Mouse (Mus musculus): ENCODE results near the gene Luc7l2. TPM values are rescaled to one million over a fixed set of nuclear protein-coding genes. Genes with fewer than 3 reads are reported as not detected.

Gene Luc7l2
- polyA plus RNA-seq, 1 experiment from 2014 or later = 17.8 TPM

- Histone ChIP-seq H3K9me3 (replicated peaks) (no peaks in the 10 kb centered on the region), H3K4me3 (replicated peaks) (no peak overlapping the region), H3K27me3 (peaks cover 67% of the 10 kb centered on the region), H3K36me3 (no peaks in the 10 kb centered on the region), H3K4me1 (replicated peaks) (peaks cover 21% of the 10 kb centered on the region), H3K4me2 (no peak overlapping the region), H3K9ac (no peak overlapping the region), H3K27ac (no peak overlapping the region)
- 70% methylated on average over 8 of the region's 8 CpGs for WGBS (ENCODE audit: insufficient replicate concordance)
- ATAC-seq (ENCODE audit: low read depth) (no peak), DNase-seq (no peak)
Observed at GRCm38 (mm10) chr6:38634461-38634860, 83.3 kb downstream of the Luc7l2 start.

- H3K27ac ChIP-seq = no peak overlapping the region
- no peak for DNase-seq
- peak overlapping the region; percentile 50 for H3K9ac ChIP-seq
- ATAC-seq (ENCODE audit: low read depth) = peak; percentile 59
- no peaks in the 10 kb centered on the region for H3K36me3 ChIP-seq
- H3K4me1 ChIP-seq (replicated peaks) = peaks cover 21% of the 10 kb centered on the region
- no peaks in the 10 kb centered on the region for H3K9me3 ChIP-seq (replicated peaks)
- WGBS (ENCODE audit: insufficient replicate concordance) = 3% methylated on average over 56 of the region's 72 CpGs
- H3K27me3 ChIP-seq = peaks cover 84% of the 10 kb centered on the region
- H3K4me3 ChIP-seq (replicated peaks) = peak overlapping the region; percentile 61
- H3K4me2 ChIP-seq = peak overlapping the region; percentile 81
Observed at GRCm38 (mm10) chr6:38635941-38636851, 85.1 kb downstream of the Luc7l2 start.

DNA sequence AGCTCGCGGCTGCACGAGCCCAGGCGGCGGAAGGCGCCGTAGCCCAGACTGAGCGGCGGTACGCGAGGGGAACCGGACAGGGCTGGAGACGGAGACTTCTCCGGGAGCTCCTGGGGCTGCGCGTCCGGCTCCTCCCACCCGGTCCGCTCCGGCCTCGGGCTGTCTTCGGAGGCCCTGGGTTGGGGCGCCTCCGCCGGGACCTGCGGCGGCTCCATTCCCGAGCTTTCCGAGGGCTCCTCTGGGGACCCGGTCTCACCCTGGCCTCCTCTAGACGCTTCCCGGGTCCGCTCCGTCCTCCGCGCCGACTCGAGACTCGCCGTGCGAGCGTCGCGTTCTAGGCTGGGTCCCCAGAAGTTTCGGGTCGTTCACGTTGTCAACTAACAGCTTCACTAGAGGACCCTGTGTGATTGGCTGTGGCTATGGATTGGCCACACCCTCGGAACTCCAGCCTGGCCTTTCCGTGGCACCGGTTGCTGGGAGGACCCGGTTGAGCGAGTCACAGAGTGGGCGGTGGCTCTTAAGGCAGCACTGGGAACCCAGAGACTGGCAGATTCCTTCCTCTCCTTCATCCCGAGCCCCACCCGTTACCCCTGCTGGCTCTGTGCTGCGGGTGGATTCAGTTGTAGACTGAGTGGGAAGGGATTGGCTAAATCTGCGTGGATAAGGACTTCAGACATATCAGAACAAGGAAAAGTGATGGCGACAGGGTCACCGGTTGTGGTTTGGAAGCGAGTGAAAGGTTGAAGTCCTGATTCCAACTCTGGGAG, 85.9 kb downstream of the Luc7l2 start, which contains the start of gene Klrg2:
Gene Klrg2, minus strand, starts transcription at position 391 of the 767 bp plus-strand sequence.
- Histone ChIP-seq H3K27ac (no peak within 1 kb of the TSS), H3K4me2 (peak within 1 kb of the TSS; percentile 81), H3K9ac (peak within 1 kb of the TSS; percentile 50), H3K27me3 (peaks cover 92% of the 10 kb centered on the region), H3K4me1 (replicated peaks) (peaks cover 21% of the 10 kb centered on the region), H3K36me3 (no peaks in the 10 kb centered on the region), H3K9me3 (replicated peaks) (no peaks in the 10 kb centered on the region), H3K4me3 (replicated peaks) (peak within 1 kb of the TSS; percentile 61)
- WGBS (ENCODE audit: insufficient replicate concordance) = 2% methylated on average over 57 of the region's 60 CpGs
- peak; percentile 19 for DNase-seq
- ATAC-seq (ENCODE audit: low read depth) = peak; percentile 80

DNA sequence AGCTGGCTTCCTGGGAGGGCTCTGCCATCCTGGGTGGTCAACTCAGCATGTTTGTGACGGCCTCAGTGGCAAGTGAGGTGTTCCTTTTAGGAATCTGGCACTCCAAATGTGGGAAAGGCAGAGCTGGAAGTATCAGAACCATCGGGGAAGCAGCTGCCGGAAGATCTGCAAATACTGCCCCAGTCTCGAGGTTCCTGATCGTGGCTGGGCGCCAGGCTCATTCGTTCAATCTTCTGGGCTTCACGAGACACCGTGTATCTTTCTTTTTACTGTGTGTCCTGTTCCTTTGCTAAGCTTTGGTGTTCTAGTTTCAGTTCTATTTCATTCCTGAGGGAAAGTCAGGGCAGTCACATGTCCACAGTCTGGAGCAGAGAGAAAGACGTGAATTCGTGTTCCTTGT, 89.3 kb downstream of the Luc7l2 start:
- no peaks in the 10 kb centered on the region for H3K9me3 ChIP-seq (replicated peaks)
- no peak overlapping the region for H3K4me2 ChIP-seq
- peaks cover 86% of the 10 kb centered on the region for H3K27me3 ChIP-seq
- no peak overlapping the region for H3K4me3 ChIP-seq (replicated peaks)
- no peaks in the 10 kb centered on the region for H3K36me3 ChIP-seq
- no peak overlapping the region for H3K27ac ChIP-seq
- peaks cover 21% of the 10 kb centered on the region for H3K4me1 ChIP-seq (replicated peaks)
- no peak for ATAC-seq (ENCODE audit: low read depth)
- no peak for DNase-seq
- H3K9ac ChIP-seq = no peak overlapping the region
- WGBS (ENCODE audit: insufficient replicate concordance) = 51% methylated on average over 11 of the region's 11 CpGs

DNA sequence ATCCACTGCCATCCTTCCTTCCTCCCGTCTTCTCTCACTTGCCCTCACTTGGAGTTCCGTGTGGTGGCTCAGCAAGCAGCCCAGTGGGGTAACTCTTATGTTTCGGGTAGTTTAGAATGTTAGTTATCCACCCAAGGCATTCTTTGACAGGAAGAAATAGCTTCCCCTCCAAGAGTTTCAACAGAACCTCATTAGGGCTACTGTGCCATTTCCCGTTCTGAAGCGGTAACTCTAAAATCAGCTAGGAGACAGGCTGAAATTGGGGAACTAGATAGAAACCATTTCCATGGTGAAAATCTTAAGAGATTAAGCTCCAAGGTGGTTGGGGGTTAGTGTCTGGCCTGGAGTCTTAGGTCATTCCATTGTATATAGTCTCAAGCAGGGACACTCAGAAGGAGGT, 90.1 kb downstream of the Luc7l2 start:
- no peak overlapping the region for H3K4me2 ChIP-seq
- H3K27ac ChIP-seq = no peak overlapping the region
- ATAC-seq (ENCODE audit: low read depth) (no peak), DNase-seq (no peak)
- H3K27me3 ChIP-seq = peaks cover 86% of the 10 kb centered on the region
- H3K4me3 ChIP-seq (replicated peaks) = no peak overlapping the region
- WGBS (ENCODE audit: insufficient replicate concordance) = 20% methylated on average over 5 of the region's 5 CpGs
- no peaks in the 10 kb centered on the region for H3K36me3 ChIP-seq
- no peaks in the 10 kb centered on the region for H3K9me3 ChIP-seq (replicated peaks)
- peaks cover 15% of the 10 kb centered on the region for H3K4me1 ChIP-seq (replicated peaks)
- H3K9ac ChIP-seq = no peak overlapping the region

DNA sequence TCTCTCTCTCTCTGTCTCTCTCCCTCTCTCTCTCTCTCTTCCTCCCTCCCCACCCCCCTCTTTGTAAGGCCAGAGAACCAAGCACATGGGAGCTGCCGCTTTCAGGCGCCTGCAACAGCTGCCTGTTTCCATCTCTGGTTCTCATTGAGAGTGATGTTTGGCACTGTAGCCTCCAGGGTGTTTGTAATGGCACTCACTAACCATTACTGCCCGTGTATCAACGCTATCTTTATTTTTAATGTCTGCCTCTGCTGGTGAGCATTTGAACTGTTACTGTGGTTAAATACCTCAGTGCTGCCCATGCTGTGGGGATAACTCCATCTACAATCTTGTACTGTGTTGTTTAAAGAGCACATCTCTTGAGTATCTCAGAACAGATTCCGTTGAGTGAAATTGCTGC, 90.5 kb downstream of the Luc7l2 start:
- H3K4me3 ChIP-seq (replicated peaks) = no peak overlapping the region
- ATAC-seq (ENCODE audit: low read depth) = no peak
- H3K36me3 ChIP-seq = no peaks in the 10 kb centered on the region
- peaks cover 11% of the 10 kb centered on the region for H3K4me1 ChIP-seq (replicated peaks)
- H3K27ac ChIP-seq = no peak overlapping the region
- peaks cover 83% of the 10 kb centered on the region for H3K27me3 ChIP-seq
- 34% methylated on average over 5 of the region's 5 CpGs for WGBS (ENCODE audit: insufficient replicate concordance)
- no peak overlapping the region for H3K4me2 ChIP-seq
- no peaks in the 10 kb centered on the region for H3K9me3 ChIP-seq (replicated peaks)
- no peak overlapping the region for H3K9ac ChIP-seq
- DNase-seq = no peak

GRCm38 (mm10) chr6:38642593-38642992, 91.5 kb downstream of the Luc7l2 start:
- no peak overlapping the region for H3K4me3 ChIP-seq (replicated peaks)
- ATAC-seq (ENCODE audit: low read depth) (no peak), DNase-seq (no peak)
- H3K9ac ChIP-seq = no peak overlapping the region
- WGBS (ENCODE audit: insufficient replicate concordance) = 46% methylated on average over 5 of the region's 5 CpGs
- no peaks in the 10 kb centered on the region for H3K36me3 ChIP-seq
- no peak overlapping the region for H3K27ac ChIP-seq
- peaks cover 74% of the 10 kb centered on the region for H3K27me3 ChIP-seq
- peaks cover 1% of the 10 kb centered on the region; the same call in 1 of the 2 replicates for H3K4me1 ChIP-seq (replicated peaks)
- H3K4me2 ChIP-seq = no peak overlapping the region
- H3K9me3 ChIP-seq (replicated peaks) = no peaks in the 10 kb centered on the region

DNA sequence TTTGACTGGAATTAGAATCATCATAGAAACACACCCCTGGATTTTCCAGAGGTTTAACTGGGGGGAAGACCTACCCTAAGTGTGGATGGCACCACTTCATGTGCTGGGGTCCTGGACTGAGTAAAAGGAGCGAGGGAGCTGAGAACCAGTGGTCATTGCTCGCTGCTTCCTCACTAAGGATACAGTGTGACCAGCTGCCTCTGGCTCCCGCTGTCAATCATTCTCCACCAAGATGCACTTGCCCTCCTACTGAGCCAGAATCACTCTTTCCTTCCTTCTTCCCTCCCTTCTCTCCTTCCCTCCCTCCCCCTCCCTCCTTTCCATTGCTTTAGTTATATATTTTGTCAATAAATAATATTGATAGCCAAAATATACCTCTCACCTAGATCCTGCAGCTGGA, 91.9 kb downstream of the Luc7l2 start:
- Histone ChIP-seq H3K4me2 (no peak overlapping the region), H3K27me3 (peaks cover 69% of the 10 kb centered on the region), H3K4me1 (replicated peaks) (no peaks in the 10 kb centered on the region; the same call in 1 of the 2 replicates), H3K27ac (no peak overlapping the region), H3K36me3 (no peaks in the 10 kb centered on the region), H3K9me3 (replicated peaks) (no peaks in the 10 kb centered on the region), H3K4me3 (replicated peaks) (no peak overlapping the region), H3K9ac (no peak overlapping the region)
- ATAC-seq (ENCODE audit: low read depth) (no peak), DNase-seq (no peak)
- WGBS (ENCODE audit: insufficient replicate concordance) = 52% methylated on average over 3 of the region's 3 CpGs

DNA sequence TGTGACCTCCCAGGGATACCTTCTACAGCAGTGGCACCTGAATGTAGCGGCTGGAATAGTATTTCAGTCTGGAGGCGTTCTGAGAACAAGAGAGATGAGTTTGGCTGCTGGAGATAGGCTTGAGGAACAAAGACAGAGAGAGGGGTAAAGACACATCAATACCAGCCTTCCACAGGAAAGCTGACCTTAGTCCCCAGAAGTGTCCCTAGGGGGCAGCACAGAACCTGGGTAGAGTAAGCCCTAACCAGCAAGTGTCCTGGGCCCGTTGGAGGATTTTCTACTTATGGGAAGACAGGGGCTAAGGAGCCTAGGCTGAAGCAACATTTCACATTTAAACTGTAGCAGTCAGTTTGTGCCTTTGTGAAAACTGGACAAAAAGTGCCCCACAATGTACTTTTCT, 98.4 kb downstream of the Luc7l2 start:
- no peak for ATAC-seq (ENCODE audit: low read depth)
- 58% methylated on average over 3 of the region's 3 CpGs for WGBS (ENCODE audit: insufficient replicate concordance)
- no peak overlapping the region for H3K4me3 ChIP-seq (replicated peaks)

GRCm38 (mm10) chr6:38650263-38650937, 99.3 kb downstream of the Luc7l2 start:
- DNase-seq = peak; percentile 55
- H3K9me3 ChIP-seq (replicated peaks) = no peaks in the 10 kb centered on the region
- 38% methylated on average over 14 of the region's 14 CpGs for WGBS (ENCODE audit: insufficient replicate concordance)

More for the DNA sequence above, 98.4 kb downstream of the Luc7l2 start:
- no peaks in the 10 kb centered on the region for H3K9me3 ChIP-seq (replicated peaks)
- peaks cover 13% of the 10 kb centered on the region for H3K27me3 ChIP-seq
- no peak overlapping the region for H3K27ac ChIP-seq
- H3K36me3 ChIP-seq = no peaks in the 10 kb centered on the region
- H3K9ac ChIP-seq = no peak overlapping the region
- H3K4me2 ChIP-seq = no peak overlapping the region
- H3K4me1 ChIP-seq (replicated peaks) = no peaks in the 10 kb centered on the region; the same call in 1 of the 2 replicates
- DNase-seq = peak; percentile 26

More at GRCm38 (mm10) chr6:38650263-38650937, 99.3 kb downstream of the Luc7l2 start:
- no peak overlapping the region for H3K9ac ChIP-seq
- no peak overlapping the region for H3K4me2 ChIP-seq
- no peak overlapping the region for H3K4me3 ChIP-seq (replicated peaks)
- peaks cover 9% of the 10 kb centered on the region for H3K27me3 ChIP-seq
- peak; percentile 31 for ATAC-seq (ENCODE audit: low read depth)
- no peak overlapping the region for H3K27ac ChIP-seq
- H3K4me1 ChIP-seq (replicated peaks) = no peaks in the 10 kb centered on the region
- no peaks in the 10 kb centered on the region for H3K36me3 ChIP-seq

All from liver, embryonic 13.5 days (tissue).